Mouse (Mus musculus) stomach, postnatal 0 days (tissue): ENCODE measurements around the gene Unkl. TPM values are rescaled to one million over a fixed set of nuclear protein-coding genes. Genes with fewer than 3 reads are reported as not detected.

Experiments used
- ATAC-seq: fragments of 200-750 bp; cut with Nextera tagmentation; 2 replicates; pipeline ENCODE4 v1.8.0; 2017; ENCODE audit not compliant: low FRiP score, low TSS enrichment
- DNase-seq: peaks from one replicate; pipeline ENCODE4 v3.0.0-alpha.2; 2016; ENCODE audit warnings: low spot score
- H3K27ac ChIP-seq: fragments of 300-500 bp; sonication (generic); replicated peaks from 2 replicates; pipeline ENCODE4 v1.5.1; 2014; ENCODE audit warnings: mild to moderate bottlenecking, control low read depth
- H3K27me3 ChIP-seq: fragments of 300-500 bp; sonication (generic); 2 replicates; pipeline ENCODE4 v1.6.1; 2014; ENCODE audit warnings: low read length; ENCODE audit not compliant: control insufficient read depth, insufficient read depth
- H3K36me3 ChIP-seq: fragments of 300-500 bp; sonication (generic); 2 replicates; pipeline ENCODE4 v1.6.1; 2014; ENCODE audit warnings: low read length, mixed read lengths; ENCODE audit not compliant: control insufficient read depth, insufficient read depth
- H3K4me1 ChIP-seq: fragments of 300-500 bp; sonication (generic); replicated peaks from 2 replicates; pipeline ENCODE4 v1.6.1; 2014; ENCODE audit warnings: antibody characterized with exemption; ENCODE audit not compliant: control insufficient read depth, insufficient read depth
- H3K4me2 ChIP-seq: fragments of 300-500 bp; sonication (generic); replicated peaks from 2 replicates; pipeline ENCODE4 v1.6.1; 2014; ENCODE audit warnings: low read depth, mild to moderate bottlenecking, control low read depth, moderate library complexity
- H3K4me3 ChIP-seq: fragments of 300-500 bp; sonication (generic); 2 replicates; pipeline ENCODE4 v1.5.1; 2014; ENCODE audit warnings: low read depth, low read length, control low read depth
- H3K9ac ChIP-seq: fragments of 300-500 bp; sonication (generic); 2 replicates; pipeline ENCODE4 v1.6.1; 2014; ENCODE audit warnings: mild to moderate bottlenecking, low read length, control low read depth, mixed read lengths
- H3K9me3 ChIP-seq: fragments of 300-500 bp; sonication (generic); 2 replicates; pipeline ENCODE4 v1.6.1; 2016; ENCODE audit warnings: low read length; ENCODE audit not compliant: control insufficient read depth
- CTCF ChIP-seq: IDR thresholded peaks from 2 replicates; pipeline ENCODE4 v1.5.1; 2016; ENCODE audit warnings: antibody characterized with exemption, low read depth, mild to moderate bottlenecking, moderate library complexity
- EP300 ChIP-seq: optimal IDR thresholded peaks from 2 replicates; pipeline ENCODE3; 2016; ENCODE audit warnings: antibody characterized with exemption
- WGBS: fragments of 180-500 bp; shearing (Covaris S2); extraction: QIAGEN DNeasy Blood & Tissue Kit; methylation state at CpG from one replicate; pipeline ENCODE4 v1.1.7; 2014; 5-methylcytosine and 5-hydroxymethylcytosine counted together
- polyA plus RNA-seq: library from polyadenylated mRNA; unstranded; fragments of >200 nt; fragmentation: Nextera tagmentation; extraction: Ambion mirVana; gene quantifications from 2 replicates; pipeline ENCODE4 v1.2.1, GENCODE M21; 2015

Unkl gene
- polyA plus RNA-seq, 1 experiment from 2014 or later, result 3.1 TPM

DNA sequence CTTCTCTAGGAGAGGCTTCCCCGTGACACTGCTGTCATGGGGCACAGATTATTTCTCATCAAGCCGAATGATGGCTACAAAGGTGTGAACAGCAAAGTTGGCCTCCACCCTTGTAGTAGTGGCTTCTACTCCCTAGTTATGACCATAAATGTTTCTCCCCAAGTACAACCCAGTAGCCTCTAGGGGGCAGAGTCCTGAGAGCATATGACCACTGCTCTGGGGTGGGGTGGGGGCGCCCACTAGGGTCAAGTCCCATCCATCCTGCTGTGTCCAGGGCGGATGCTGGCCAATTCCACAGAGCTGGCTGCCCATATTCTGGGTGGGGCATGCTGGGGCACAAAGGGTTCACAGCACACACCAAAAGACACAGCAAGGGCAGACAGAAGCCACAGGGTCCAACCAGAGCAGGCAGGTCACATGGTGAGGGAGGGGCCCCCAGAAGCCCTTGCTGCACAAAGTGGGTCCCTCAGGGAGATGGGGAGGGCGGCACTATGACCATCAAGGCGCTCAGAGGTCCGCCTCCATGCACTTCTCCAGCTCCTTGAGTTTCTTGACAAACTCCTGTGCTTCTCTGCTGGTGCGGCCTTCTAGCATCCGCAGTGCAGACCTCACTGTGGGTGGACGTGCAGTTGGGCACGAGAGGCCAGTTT, 55.1 kb downstream of the Unkl start:
- Histone ChIP-seq H3K4me1 (peaks cover 4% of the 10 kb centered on the region; the same call in 1 of the 2 replicates), H3K36me3 (peaks cover 3% of the 10 kb centered on the region), H3K27ac (no peak overlapping the region), H3K4me2 (no peak overlapping the region), H3K27me3 (no peaks in the 10 kb centered on the region), H3K9me3 (no peaks in the 10 kb centered on the region), H3K4me3 (no peak overlapping the region), H3K9ac (no peak overlapping the region)
- DNase-seq, result no peak
- no peak for ATAC-seq
- WGBS, result 88% methylated on average over 11 of the region's 11 CpGs
- no peak for TF ChIP-seq EP300
- peak; percentile 48 for TF ChIP-seq CTCF

DNA sequence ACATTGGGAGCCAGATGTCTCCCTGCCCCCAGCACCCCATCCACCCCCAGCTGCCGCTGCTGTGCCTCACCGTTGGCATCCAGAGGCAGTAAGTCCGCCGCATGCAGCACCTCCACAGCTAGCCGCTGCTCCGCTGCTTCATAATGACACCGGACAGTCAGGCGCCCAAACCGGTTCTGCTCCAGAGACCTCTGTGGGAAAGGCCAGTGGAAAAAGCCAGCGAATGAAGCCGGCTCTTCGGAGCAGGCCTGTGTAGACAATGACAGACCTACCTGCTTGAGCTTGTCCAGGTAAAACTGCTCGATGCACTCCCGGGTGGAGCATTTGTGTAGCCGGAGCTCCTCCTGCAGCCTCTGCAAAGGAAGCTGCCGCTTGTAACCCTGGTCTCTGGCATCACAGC, 56.0 kb downstream of the Unkl start:
- Histone ChIP-seq H3K4me3 (no peak overlapping the region), H3K36me3 (peaks cover 3% of the 10 kb centered on the region), H3K27ac (no peak overlapping the region), H3K9ac (no peak overlapping the region), H3K4me2 (no peak overlapping the region), H3K4me1 (peaks cover 4% of the 10 kb centered on the region; the same call in 1 of the 2 replicates), H3K27me3 (no peaks in the 10 kb centered on the region), H3K9me3 (no peaks in the 10 kb centered on the region)
- WGBS, result 63% methylated on average over 16 of the region's 16 CpGs
- TF ChIP-seq EP300, result no peak
- peak; percentile 43; the same call in 1 of the 2 replicates for TF ChIP-seq CTCF
- DNase-seq (no peak), ATAC-seq (no peak)

- ATAC-seq (no peak), DNase-seq (no peak)
- Histone ChIP-seq H3K4me2 (no peak overlapping the region), H3K9ac (no peak overlapping the region), H3K27ac (no peak overlapping the region), H3K4me3 (no peak overlapping the region), H3K9me3 (no peaks in the 10 kb centered on the region), H3K27me3 (no peaks in the 10 kb centered on the region), H3K36me3 (no peaks in the 10 kb centered on the region; the same call in 1 of the 2 replicates), H3K4me1 (no peaks in the 10 kb centered on the region)
- no peak for TF ChIP-seq EP300
- WGBS, result 71% methylated on average over 18 of the region's 18 CpGs
Measured at GRCm38 (mm10) chr17:25248033-25248750, 60.0 kb downstream of the Unkl start.

DNA sequence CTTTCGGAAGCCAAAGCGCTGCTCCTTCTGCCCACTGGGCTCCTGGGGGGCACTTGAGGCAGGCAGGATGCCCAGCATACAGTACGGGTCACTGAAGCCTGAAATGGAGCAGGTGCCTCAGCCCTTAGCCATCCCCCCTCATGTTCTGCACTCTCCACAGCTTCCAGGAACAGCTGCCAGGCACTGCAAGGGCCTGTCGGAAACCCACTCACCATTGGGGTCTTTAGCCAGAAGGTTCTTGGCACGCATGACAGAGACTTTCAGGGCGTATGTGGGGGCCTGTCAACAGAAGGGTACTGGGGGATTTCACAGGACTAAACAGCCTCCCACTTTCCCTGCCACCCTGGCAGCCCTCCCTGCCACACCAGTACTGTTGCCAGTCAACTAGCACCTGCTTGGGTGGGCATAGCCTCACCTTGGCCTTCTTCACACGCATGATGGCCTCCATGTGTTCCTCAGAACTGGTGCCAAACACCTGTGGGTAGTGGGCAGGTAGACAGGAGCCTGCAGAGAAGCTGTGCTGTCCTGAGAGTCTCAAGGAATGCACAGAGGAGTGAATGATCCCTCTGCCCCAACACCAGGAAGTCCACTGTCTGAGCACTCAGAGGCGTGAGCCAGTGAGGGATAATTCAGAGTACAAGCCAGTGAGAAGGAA, 62.1 kb downstream of the Unkl start:
- no peaks in the 10 kb centered on the region for H3K4me1 ChIP-seq
- H3K4me3 ChIP-seq, result no peak overlapping the region
- H3K4me2 ChIP-seq, result no peak overlapping the region
- 84% methylated on average over 8 of the region's 8 CpGs for WGBS
- H3K27ac ChIP-seq, result no peak overlapping the region
- H3K36me3 ChIP-seq, result no peaks in the 10 kb centered on the region
- H3K9me3 ChIP-seq, result no peaks in the 10 kb centered on the region
- H3K9ac ChIP-seq, result no peak overlapping the region
- DNase-seq (no peak), ATAC-seq (no peak)
- no peaks in the 10 kb centered on the region for H3K27me3 ChIP-seq
- TF ChIP-seq CTCF (no peak), EP300 (no peak)

DNA sequence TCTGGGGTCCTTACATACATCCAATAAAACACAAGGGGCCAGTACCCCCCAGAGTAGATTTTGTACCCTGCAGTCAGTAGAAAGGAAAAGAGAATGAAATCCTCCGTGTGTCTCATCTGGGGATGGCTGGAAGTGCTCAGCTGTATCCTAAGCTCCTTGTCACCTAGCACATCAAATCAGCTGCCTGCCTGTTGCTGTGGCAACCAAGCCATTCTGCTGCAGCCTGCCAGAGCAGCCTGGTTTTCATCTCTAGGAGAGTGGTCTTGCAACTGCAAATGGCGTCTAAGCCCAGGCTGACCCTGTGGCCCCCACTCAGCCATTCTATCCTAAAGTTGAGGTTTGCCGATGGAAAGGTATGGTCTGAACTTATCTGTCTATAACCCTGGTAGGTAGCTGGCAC, 64.4 kb downstream of the Unkl start:
- H3K9me3 ChIP-seq, result no peaks in the 10 kb centered on the region
- 42% methylated on average over 3 of the region's 3 CpGs for WGBS
- H3K27me3 ChIP-seq, result 0 out of 2 replicates have a peak, but pooled peaks cover 3% of the 10 kb centered on the region
- no peak for TF ChIP-seq CTCF
- TF ChIP-seq EP300, result no peak
- no peak overlapping the region for H3K4me3 ChIP-seq
- H3K27ac ChIP-seq, result no peak overlapping the region
- H3K36me3 ChIP-seq, result no peaks in the 10 kb centered on the region
- DNase-seq (no peak), ATAC-seq (no peak)
- H3K4me1 ChIP-seq, result 0 out of 2 replicates have a peak, but pooled peaks cover 3% of the 10 kb centered on the region
- H3K4me2 ChIP-seq, result no peak overlapping the region
- no peak overlapping the region for H3K9ac ChIP-seq
